Mouse (Mus musculus) brown adipose tissue, adult 24 weeks (tissue): Measurements from ENCODE around the gene Crcp. TPM values are rescaled to one million over a fixed set of nuclear protein-coding genes. Genes with fewer than 3 reads are reported as not detected.
A peak's percentile ranks its signal among the peaks of the same experiment; 100 is the strongest.

Experiments used
- H3K27ac ChIP-seq: fragments of 200-500 bp; replicated peaks from 2 replicates; pipeline ENCODE4 v1.5.1; 2012; ENCODE audit warnings: low read depth, mild to moderate bottlenecking, low read length
- H3K4me1 ChIP-seq: fragments of 200-500 bp; 2 replicates; pipeline ENCODE4 v1.6.1; 2012; ENCODE audit warnings: low read length, mixed read lengths; ENCODE audit not compliant: control insufficient read depth, insufficient read depth, insufficient read length
- H3K4me3 ChIP-seq: fragments of 200-500 bp; 2 replicates; pipeline ENCODE4 v1.5.1; 2012; ENCODE audit warnings: low read depth, mild to moderate bottlenecking, low read length, moderate library complexity; ENCODE audit not compliant: insufficient read depth
- polyA plus RNA-seq: library from polyadenylated mRNA; stranded (reverse); fragments of >200 nt; gene quantifications from 2 replicates; pipeline ENCODE4 v1.2.4, GENCODE M21; 2012; ENCODE audit not compliant: missing spikeins, insufficient read depth, insufficient read length

Crcp gene
- polyA plus RNA-seq, 1 experiment = 21.9 TPM

DNA sequence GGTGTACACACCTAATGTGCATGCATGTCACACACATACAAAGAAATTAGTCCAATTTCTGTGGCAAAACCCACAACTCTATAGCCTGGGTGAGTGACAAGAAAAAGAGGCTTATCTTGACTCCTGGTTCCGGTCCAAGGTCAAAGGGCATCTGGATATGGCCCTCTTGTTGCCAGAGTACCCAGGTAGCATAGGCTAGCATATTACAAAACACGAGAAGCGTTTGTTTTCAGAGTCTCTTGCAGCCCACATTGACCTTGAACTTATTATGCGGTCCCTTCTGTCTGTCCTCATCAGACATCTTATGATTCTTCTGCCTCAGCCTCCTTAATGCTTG lies 31.2 kb downstream of the Crcp start:
- H3K4me1 ChIP-seq = peaks cover 34% of the 10 kb centered on the region
- H3K27ac ChIP-seq = peak overlapping the region; percentile 83
- H3K4me3 ChIP-seq = no peak overlapping the region

DNA sequence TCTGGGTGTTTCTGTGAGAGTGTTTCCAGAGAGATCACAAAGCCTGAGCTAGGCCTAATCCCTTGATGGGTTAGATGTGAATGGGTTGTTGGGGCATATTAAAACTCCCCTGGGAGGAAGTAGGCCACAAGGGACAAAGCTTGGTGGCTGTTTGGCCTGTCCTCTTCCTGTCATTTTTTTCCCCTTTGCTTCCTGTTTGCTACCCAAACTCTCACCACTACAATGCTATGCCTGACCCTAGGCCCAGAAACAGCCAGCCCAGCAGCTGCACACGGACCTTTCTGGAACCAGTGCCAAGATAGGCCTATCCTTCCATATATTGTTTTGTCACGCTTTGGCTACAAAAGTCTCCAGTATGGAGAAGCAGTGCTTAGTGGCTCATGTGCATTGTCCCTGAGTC lies 33.0 kb downstream of the Crcp start:
- Histone ChIP-seq H3K4me1 (peaks cover 34% of the 10 kb centered on the region), H3K27ac (peak overlapping the region; percentile 99), H3K4me3 (no peak overlapping the region)

DNA sequence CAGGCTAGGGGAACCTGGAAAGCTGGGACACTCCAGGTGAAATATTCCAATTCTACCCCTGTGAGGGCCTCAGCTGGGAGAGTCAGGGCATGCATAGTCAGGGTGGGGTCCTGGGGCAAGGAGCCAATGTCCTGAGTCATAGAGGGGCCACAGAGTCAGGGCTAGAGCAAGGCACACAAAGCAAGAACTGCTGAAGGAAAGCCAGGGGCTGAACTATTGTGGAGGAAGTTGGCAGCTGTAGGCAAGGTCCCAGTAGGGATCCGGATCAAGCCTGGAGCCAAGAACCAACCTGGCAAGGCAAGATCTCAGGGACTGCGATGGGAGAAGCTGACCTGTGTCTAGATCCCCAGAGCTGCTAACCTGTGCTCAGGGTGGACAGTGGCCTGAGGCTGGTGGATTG lies 34.7 kb downstream of the Crcp start:
- H3K4me3 ChIP-seq = no peak overlapping the region
- peaks cover 34% of the 10 kb centered on the region for H3K4me1 ChIP-seq
- peak overlapping the region; percentile 45; the same call in 1 of the 2 replicates for H3K27ac ChIP-seq

DNA sequence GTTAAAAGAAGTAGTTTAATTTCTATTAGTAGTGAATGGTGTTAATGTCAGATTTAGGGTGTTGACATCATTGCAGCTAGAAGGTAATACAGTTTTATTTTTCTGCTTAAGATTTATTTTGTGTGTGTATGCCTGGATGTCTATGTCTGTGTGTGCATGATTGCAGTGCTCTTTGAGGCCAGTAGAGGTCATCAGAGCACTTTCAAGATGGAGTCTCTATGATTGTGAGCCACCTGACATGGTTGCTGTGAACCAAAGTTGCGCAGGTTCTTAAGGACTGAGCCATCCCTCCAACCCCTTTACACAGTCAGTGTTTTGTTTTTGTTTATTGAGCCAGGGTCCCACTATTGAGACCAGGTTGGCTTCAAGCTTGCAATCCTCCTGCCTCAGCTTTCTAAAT lies 36.5 kb downstream of the Crcp start:
- Histone ChIP-seq H3K4me3 (no peak overlapping the region), H3K4me1 (peaks cover 24% of the 10 kb centered on the region), H3K27ac (no peak overlapping the region)

GRCm38 (mm10) chr5:130067841-130068264 lies 38.8 kb downstream of the Crcp start:
- Histone ChIP-seq H3K4me3 (no peak overlapping the region), H3K27ac (no peak overlapping the region), H3K4me1 (peaks cover 11% of the 10 kb centered on the region)

- Histone ChIP-seq H3K4me1 (peaks cover 6% of the 10 kb centered on the region), H3K4me3 (no peak within 1 kb of the TSS), H3K27ac (no peak within 1 kb of the TSS)
Observed at GRCm38 (mm10) chr5:130073026-130073425, 43.9 kb downstream of the Crcp start, which contains the start of gene Tpst1. Gene Tpst1, plus strand, starts transcription at chr5:130073326.

DNA sequence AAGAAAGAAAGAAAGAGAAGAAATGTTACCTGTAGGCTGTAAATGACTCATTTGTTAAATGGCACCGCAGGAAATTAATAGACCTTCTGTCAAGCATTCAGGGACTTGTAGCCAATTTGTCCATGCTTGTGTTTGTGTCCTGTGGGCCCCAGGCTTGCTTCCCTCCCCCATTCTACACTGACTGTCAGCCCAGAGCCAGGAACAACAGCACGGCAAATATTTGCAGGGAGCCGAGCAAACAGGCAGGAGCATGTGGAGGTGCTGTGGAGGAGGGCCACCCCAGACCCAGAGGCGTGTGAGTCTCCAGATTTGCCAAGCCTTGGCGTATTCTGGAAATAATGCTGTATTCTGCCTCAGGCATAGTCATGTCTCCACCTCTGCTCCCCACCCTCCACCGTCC lies 45.4 kb downstream of the Crcp start:
- Histone ChIP-seq H3K4me3 (no peak overlapping the region), H3K4me1 (peaks cover 15% of the 10 kb centered on the region), H3K27ac (no peak overlapping the region)

GRCm38 (mm10) chr5:130076396-130076795 lies 47.3 kb downstream of the Crcp start:
- Histone ChIP-seq H3K4me3 (no peak overlapping the region), H3K4me1 (peaks cover 20% of the 10 kb centered on the region), H3K27ac (no peak overlapping the region)

- H3K27ac ChIP-seq = peak overlapping the region; percentile 72; the same call in 1 of the 2 replicates
- H3K4me3 ChIP-seq = no peak overlapping the region
- peaks cover 20% of the 10 kb centered on the region for H3K4me1 ChIP-seq
Observed at GRCm38 (mm10) chr5:130078096-130078833, 49.2 kb downstream of the Crcp start.

GRCm38 (mm10) chr5:130078834-130079156 lies 49.7 kb downstream of the Crcp start:
- peaks cover 24% of the 10 kb centered on the region for H3K4me1 ChIP-seq
- peak overlapping the region; percentile 75 for H3K4me3 ChIP-seq
- H3K27ac ChIP-seq = peak overlapping the region; percentile 72

GRCm38 (mm10) chr5:130079202-130080050 lies 50.3 kb downstream of the Crcp start:
- Histone ChIP-seq H3K4me3 (peak overlapping the region; percentile 75), H3K4me1 (peaks cover 29% of the 10 kb centered on the region), H3K27ac (peak overlapping the region; percentile 72)

DNA sequence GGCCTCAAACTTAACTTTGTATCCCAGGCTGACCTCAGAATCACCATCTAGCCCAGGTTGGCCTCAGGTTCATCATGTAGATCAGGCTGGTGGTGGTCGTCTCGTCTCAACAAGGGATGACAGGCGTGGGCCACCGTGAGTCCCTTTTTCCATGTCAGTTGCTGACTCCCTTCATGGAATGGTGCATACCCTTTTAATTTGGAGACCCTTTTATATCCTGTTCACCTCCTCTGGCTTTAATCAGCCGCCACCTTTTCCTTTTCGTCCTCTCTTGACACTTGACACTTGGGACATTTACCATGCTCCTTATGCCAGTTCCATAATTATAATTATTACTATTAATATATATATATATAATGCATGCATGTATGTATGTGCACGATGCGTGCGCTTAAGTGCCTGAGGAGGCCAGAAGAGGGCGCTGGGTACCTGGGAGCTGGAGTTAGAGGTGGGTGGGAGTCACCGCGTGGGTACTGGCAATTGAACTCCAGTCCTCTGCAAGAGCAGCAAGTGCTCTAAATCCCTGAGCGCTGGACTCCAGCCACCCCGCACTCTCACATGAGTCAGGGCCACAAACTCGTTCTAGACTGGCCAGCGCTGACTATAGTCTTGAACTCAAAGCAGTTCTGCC lies 51.1 kb downstream of the Crcp start:
- H3K4me1 ChIP-seq = peaks cover 28% of the 10 kb centered on the region; the same call in 1 of the 2 replicates
- peak overlapping the region; percentile 67 for H3K27ac ChIP-seq

DNA sequence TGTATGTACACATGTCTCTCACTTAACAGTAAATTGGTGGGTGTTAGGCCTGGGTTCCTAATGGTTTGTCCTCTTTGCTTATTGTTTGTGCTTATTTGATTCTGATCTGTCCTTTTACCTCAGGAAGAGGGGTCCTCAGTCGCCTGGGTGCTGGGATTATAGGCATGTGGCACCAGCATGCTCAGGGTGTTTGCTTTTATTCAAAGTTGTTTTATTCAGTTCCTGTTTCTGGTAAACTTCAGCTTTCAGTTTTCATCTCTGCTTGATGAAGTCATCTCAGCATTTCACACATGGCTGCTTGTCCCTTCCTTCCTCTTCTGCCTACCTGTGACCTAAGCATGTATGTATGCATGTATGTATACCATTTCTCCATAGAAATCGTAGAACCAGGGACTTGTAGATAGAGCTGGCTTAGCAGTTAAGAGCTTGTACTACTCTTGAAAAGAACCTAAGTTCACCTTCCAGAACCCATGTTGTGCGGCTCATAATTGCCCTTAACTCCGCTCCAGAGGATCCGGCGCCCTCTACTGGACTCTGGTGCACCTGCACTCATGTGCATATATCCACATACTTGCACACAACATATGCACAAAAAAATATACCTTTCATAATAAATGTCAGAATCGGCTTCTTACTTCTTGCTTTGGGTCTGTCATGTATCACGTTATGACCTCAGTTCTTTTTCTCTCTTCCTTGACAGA lies 52.2 kb downstream of the Crcp start:
- Histone ChIP-seq H3K4me1 (peaks cover 28% of the 10 kb centered on the region; the same call in 1 of the 2 replicates), H3K4me3 (peak overlapping the region; percentile 38; the same call in 1 of the 2 replicates), H3K27ac (no peak overlapping the region)

More for the DNA sequence above, 51.1 kb downstream of the Crcp start:
- peak overlapping the region; percentile 75 for H3K4me3 ChIP-seq

DNA sequence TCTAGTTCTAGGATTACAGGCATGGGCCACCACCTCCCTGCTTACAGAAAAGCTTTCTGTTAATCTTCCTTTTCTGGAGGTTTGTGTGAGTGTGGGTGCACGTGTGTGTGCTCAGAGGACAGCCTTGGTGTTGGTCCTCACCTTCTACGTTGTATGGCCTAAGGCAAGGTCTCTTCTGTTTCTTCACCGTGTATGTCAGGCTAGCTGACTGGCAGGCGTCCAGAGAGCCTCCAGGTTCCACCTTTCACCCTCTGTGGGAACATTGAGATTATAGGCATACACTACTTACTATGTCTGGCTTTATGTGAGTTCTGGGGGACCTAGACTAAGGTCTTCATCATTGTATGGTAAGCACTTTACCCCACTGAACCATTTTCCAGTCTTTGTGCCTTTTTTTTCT lies 53.3 kb downstream of the Crcp start:
- H3K4me1 ChIP-seq = peaks cover 25% of the 10 kb centered on the region; the same call in 1 of the 2 replicates
- 0 out of 2 replicates have a peak overlapping the region, but pooled peaks have one; percentile 12 for H3K27ac ChIP-seq
- H3K4me3 ChIP-seq = no peak overlapping the region

DNA sequence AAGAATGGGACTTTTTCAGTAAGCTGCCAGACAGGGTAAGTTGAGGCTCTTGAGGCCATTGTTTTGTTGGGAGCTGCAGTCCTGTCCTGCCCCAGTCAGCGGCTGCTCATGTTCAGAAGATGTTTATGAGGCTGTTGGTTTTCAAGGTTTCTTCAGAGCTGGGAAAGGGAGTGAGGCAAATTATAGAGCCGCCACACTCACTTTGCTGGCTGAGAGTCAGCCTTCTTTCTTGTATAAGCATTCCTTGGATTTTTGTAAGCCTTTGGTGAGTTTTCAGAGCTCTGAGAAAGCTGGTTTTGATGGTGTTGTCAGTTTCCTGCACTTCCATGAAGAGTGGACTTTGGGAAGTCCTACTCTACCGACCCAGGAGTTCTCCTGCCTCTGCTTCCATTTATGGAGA lies 55.2 kb downstream of the Crcp start:
- H3K4me3 ChIP-seq = no peak overlapping the region
- H3K27ac ChIP-seq = no peak overlapping the region
- H3K4me1 ChIP-seq = peaks cover 25% of the 10 kb centered on the region
